Mouse (Mus musculus): Measurements from ENCODE around the gene Inpp5b. TPM values are rescaled to one million over a fixed set of nuclear protein-coding genes. Genes with fewer than 3 reads are reported as not detected.

Gene Inpp5b
- polyA plus RNA-seq, 1 experiment, result 25.1 TPM

DNA sequence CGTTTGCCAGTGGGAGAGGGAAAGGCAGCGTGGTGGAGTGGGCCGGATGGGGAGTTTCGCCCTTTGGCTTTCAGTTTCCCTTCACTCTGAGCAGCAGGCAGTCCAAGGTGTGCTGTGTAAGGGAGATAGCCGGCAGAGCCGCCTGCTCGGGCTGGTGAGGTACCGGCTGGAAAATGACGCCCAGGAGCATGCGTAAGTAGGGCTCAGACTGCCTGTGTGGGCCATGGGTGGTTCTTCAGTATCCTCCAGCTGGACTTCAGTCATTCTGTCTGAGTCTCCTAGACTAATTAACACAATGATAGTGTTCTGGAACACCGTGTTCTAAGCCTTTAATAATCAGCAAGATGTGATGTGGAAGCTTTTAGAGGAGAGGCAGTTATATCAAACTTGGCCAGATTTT, 1.2 kb downstream of the Inpp5b start:
- peak overlapping the region; percentile 94 for H3ac ChIP-seq (ENCODE audit: control insufficient read depth, insufficient read length)
- no peaks in the 10 kb centered on the region for H3K27me3 ChIP-seq (ENCODE audit: control insufficient read depth, insufficient read depth, insufficient read length)
- H3K4me2 ChIP-seq (ENCODE audit: low read depth), result peak overlapping the region; percentile 97
- TF ChIP-seq E2F4 (IDR thresholded peaks at IDR 0.05; ENCODE audit: insufficient read depth), result no peak
- TF ChIP-seq TCF3 (IDR thresholded peaks at IDR 0.05; ENCODE audit: insufficient read length, low read depth), result no peak
- no peak for TF ChIP-seq CEBPB (IDR thresholded peaks at IDR 0.05; ENCODE audit: insufficient read depth, poor library complexity, severe bottlenecking)
- no peak for TF ChIP-seq MYOG (IDR thresholded peaks at IDR 0.05; ENCODE audit: control insufficient read depth in 1 of 3, insufficient read depth in 1 of 3, insufficient read length in 2 of 3, low read depth in 2 of 3)
- H3K79me2 ChIP-seq (ENCODE audit: control insufficient read depth, insufficient read depth), result peaks cover 19% of the 10 kb centered on the region
- H3K4me3 ChIP-seq, result peak overlapping the region; percentile 88
- H3K36me3 ChIP-seq (ENCODE audit: control insufficient read depth, insufficient read depth), result peaks cover 17% of the 10 kb centered on the region

DNA sequence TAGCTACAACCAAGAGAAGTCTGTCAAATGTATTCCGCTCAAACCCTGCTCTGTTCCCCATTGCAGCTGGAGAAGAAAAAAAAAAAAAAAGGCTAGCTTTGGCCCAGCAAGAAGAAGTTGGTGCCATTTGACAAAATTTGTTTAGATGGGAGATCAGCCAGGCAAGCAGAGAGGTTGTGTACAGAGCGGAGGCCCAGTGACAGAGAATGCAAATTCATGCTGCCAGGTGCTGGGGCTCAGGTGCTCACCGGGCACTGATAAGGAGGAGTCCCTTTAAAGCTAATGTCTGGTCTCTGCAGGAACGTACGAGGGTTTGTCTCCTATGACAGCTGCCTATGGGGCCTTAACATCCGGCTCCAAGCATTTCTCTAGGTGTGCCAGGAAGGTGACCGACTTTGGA, 4.9 kb downstream of the Inpp5b start:
- Histone ChIP-seq H3K27me3 (ENCODE audit: control insufficient read depth, insufficient read depth, insufficient read length) (no peaks in the 10 kb centered on the region), H3K4me2 (ENCODE audit: low read depth) (no peak overlapping the region), H3ac (ENCODE audit: control insufficient read depth, insufficient read length) (no peak overlapping the region), H3K79me2 (ENCODE audit: control insufficient read depth, insufficient read depth) (peaks cover 19% of the 10 kb centered on the region), H3K4me3 (no peak overlapping the region), H3K36me3 (ENCODE audit: control insufficient read depth, insufficient read depth) (peaks cover 31% of the 10 kb centered on the region)
- TF ChIP-seq USF1 (IDR thresholded peaks at IDR 0.05; ENCODE audit: low read depth) (no peak), POLR2A (IDR thresholded peaks at IDR 0.05; ENCODE audit: insufficient read length, low read depth) (no peak), E2F4 (IDR thresholded peaks at IDR 0.05; ENCODE audit: insufficient read depth) (no peak), MYOD1 (IDR thresholded peaks at IDR 0.05; ENCODE audit: control insufficient read depth in 1 of 3, insufficient read length in 2 of 3, low read depth in 2 of 3) (no peak), TCF3 (IDR thresholded peaks at IDR 0.05; ENCODE audit: insufficient read length, low read depth) (no peak), SRF (IDR thresholded peaks at IDR 0.05; ENCODE audit: control insufficient read depth, insufficient read length, low read depth) (no peak), TCF12 (IDR thresholded peaks at IDR 0.05; ENCODE audit: insufficient read depth, poor library complexity, severe bottlenecking) (no peak), MAX (IDR thresholded peaks at IDR 0.05; ENCODE audit: low read depth) (no peak), POLR2AphosphoS2 (IDR thresholded peaks at IDR 0.05; ENCODE audit: insufficient read length, low read depth) (no peak), MYOG (IDR thresholded peaks at IDR 0.05; ENCODE audit: control insufficient read depth in 1 of 3, insufficient read depth in 1 of 3, insufficient read length in 2 of 3, low read depth in 2 of 3) (no peak), CEBPB (IDR thresholded peaks at IDR 0.05; ENCODE audit: insufficient read depth, poor library complexity, severe bottlenecking) (no peak), REST (IDR thresholded peaks at IDR 0.05; ENCODE audit: insufficient read depth, insufficient read length) (no peak)

GRCm38 (mm10) chr4:124747851-124748250, 6.2 kb downstream of the Inpp5b start:
- no peak overlapping the region for H3K4me3 ChIP-seq
- peaks cover 12% of the 10 kb centered on the region for H3K79me2 ChIP-seq (ENCODE audit: control insufficient read depth, insufficient read depth)
- H3K36me3 ChIP-seq (ENCODE audit: control insufficient read depth, insufficient read depth), result peaks cover 31% of the 10 kb centered on the region
- H3ac ChIP-seq (ENCODE audit: control insufficient read depth, insufficient read length), result no peak overlapping the region
- TF ChIP-seq CEBPB (IDR thresholded peaks at IDR 0.05; ENCODE audit: insufficient read depth, poor library complexity, severe bottlenecking) (no peak), TCF3 (IDR thresholded peaks at IDR 0.05; ENCODE audit: insufficient read length, low read depth) (no peak)
- no peak overlapping the region for H3K4me2 ChIP-seq (ENCODE audit: low read depth)
- H3K27me3 ChIP-seq (ENCODE audit: control insufficient read depth, insufficient read depth, insufficient read length), result no peaks in the 10 kb centered on the region

GRCm38 (mm10) chr4:124751300-124752250, 9.9 kb downstream of the Inpp5b start:
- Histone ChIP-seq H3K36me3 (ENCODE audit: control insufficient read depth, insufficient read depth) (peaks cover 21% of the 10 kb centered on the region), H3K79me2 (ENCODE audit: control insufficient read depth, insufficient read depth) (peaks cover 36% of the 10 kb centered on the region), H3K4me3 (peak overlapping the region; percentile 56), H3K27me3 (ENCODE audit: control insufficient read depth, insufficient read depth, insufficient read length) (no peaks in the 10 kb centered on the region), H3K4me2 (ENCODE audit: low read depth) (peak overlapping the region; percentile 97), H3ac (ENCODE audit: control insufficient read depth, insufficient read length) (peak overlapping the region; percentile 7)
- no peak for TF ChIP-seq MYOD1 (IDR thresholded peaks at IDR 0.05; ENCODE audit: control insufficient read depth in 1 of 3, insufficient read length in 2 of 3, low read depth in 2 of 3)
- TF ChIP-seq MAX (IDR thresholded peaks at IDR 0.05; ENCODE audit: low read depth), result no peak
- TF ChIP-seq MYOG (IDR thresholded peaks at IDR 0.05; ENCODE audit: control insufficient read depth in 1 of 3, insufficient read depth in 1 of 3, insufficient read length in 2 of 3, low read depth in 2 of 3), result no peak
- TF ChIP-seq POLR2A (IDR thresholded peaks at IDR 0.05; ENCODE audit: insufficient read length, low read depth), result peak; percentile 55
- no peak for TF ChIP-seq REST (IDR thresholded peaks at IDR 0.05; ENCODE audit: insufficient read depth, insufficient read length)
- TF ChIP-seq POLR2AphosphoS2 (IDR thresholded peaks at IDR 0.05; ENCODE audit: insufficient read length, low read depth), result peak; percentile 86
- TF ChIP-seq CEBPB (IDR thresholded peaks at IDR 0.05; ENCODE audit: insufficient read depth, poor library complexity, severe bottlenecking), result no peak
- no peak for TF ChIP-seq USF1 (IDR thresholded peaks at IDR 0.05; ENCODE audit: low read depth)
- TF ChIP-seq TCF3 (IDR thresholded peaks at IDR 0.05; ENCODE audit: insufficient read length, low read depth), result no peak
- no peak for TF ChIP-seq TCF12 (IDR thresholded peaks at IDR 0.05; ENCODE audit: insufficient read depth, poor library complexity, severe bottlenecking)
- TF ChIP-seq E2F4 (IDR thresholded peaks at IDR 0.05; ENCODE audit: insufficient read depth), result peak; percentile 59

Measured in myocyte (in vitro differentiated cells).